Mouse (Mus musculus) sigmoid colon, adult 10 weeks (tissue): ENCODE results near the gene Nyap2. TPM values are rescaled to one million over a fixed set of nuclear protein-coding genes. Genes with fewer than 3 reads are reported as not detected.

Source experiments
- polyA plus RNA-seq: library from polyadenylated mRNA; stranded (reverse); fragments of 350-450 nt; fragmentation: Illumina TruSeq; extraction: RNeasy Lipid Tissue Mini Kit (QIAGEN cat#74804); gene quantifications from one replicate; pipeline ENCODE4 v1.2.3, GENCODE M21; 2014; ENCODE audit warnings: low read depth, low replicate concordance

Gene Nyap2
- polyA plus RNA-seq, result 0.13 TPM

GRCm38 (mm10) chr1:81076831-81077664, at the start of gene Nyap2:
TSS of gene Nyap2 (plus strand) at chr1:81076950.

